Comparison of ENCODE assay signal across 16 mouse cellular contexts in the genomic region with DNA sequence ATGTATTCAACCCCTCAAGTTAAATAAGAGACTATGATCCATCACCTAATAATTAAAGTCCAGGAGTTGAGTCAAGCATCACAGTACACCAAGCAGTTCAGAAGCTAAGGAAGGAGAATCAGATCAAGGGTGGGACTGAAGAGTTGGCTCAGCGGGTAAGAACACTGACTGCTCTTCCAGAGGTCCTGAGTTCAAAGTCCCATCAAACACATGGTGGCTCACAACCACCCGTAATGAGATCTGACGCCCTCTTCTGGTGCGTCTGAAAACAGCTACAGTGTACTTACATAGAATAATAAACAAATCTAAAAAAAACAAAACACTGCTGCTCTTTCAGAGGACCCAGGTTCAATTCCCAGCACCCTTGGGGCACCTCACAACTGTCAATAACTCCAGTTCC.
"Had no signal": no experiment of that assay in that cellular context is flagged by ENCODE, and none has a peak within 500 bp of the region (broad histone marks: within the 10 kb centered on the region; RNA-seq: fewer than 3 reads in every experiment).

No protein-coding gene starts in this region.

- H3K4me1 ChIP-seq: kidney, embryonic 15.5 days; limb, embryonic 10.5 days; limb, embryonic 13.5 days; liver, embryonic 13.5 days; megakaryocyte, embryonic 14.5 days; midbrain, embryonic 10.5 days; midbrain, embryonic 13.5 days had no signal

- H3K4me2 ChIP-seq: kidney, embryonic 15.5 days; limb, embryonic 13.5 days; liver, embryonic 13.5 days; lung, embryonic 14.5 days; midbrain, embryonic 13.5 days had no signal

- H3K27ac ChIP-seq: kidney, embryonic 15.5 days; limb, embryonic 10.5 days; limb, embryonic 13.5 days; liver, embryonic 13.5 days; midbrain, embryonic 10.5 days; midbrain, embryonic 13.5 days had no signal

- H3K9me3 ChIP-seq: kidney, embryonic 15.5 days; limb, embryonic 10.5 days; limb, embryonic 13.5 days; liver, embryonic 13.5 days; midbrain, embryonic 13.5 days had no signal

- ATAC-seq: lung, postnatal 0 days; midbrain, embryonic 13.5 days; midbrain, embryonic 16.5 days had no signal

- H3K4me3 ChIP-seq: kidney, embryonic 15.5 days; limb, embryonic 10.5 days; limb, embryonic 13.5 days; liver, embryonic 13.5 days; megakaryocyte, embryonic 14.5 days; midbrain, embryonic 10.5 days; midbrain, embryonic 13.5 days; myocyte had no signal

- DNase-seq: kidney, adult 8-10 months; liver; liver, embryonic 13.5 days; lung, embryonic 14.5 days; lung, postnatal 36 days; thymus, adult 18-20 months; thymus, postnatal 36 days had no signal

- H3K36me3 ChIP-seq: liver, embryonic 13.5 days had no signal

- H3K9ac ChIP-seq: kidney, embryonic 15.5 days; limb, embryonic 13.5 days; liver, embryonic 13.5 days; lung, embryonic 14.5 days; midbrain, embryonic 13.5 days had no signal

- H3K27me3 ChIP-seq: kidney, embryonic 15.5 days; limb, embryonic 13.5 days; liver, embryonic 13.5 days; midbrain, embryonic 13.5 days had no signal
